Mouse (Mus musculus) megakaryocyte progenitor cell, adult 5-6 weeks (primary cell): ENCODE results near the gene Brip1. TPM values are rescaled to one million over a fixed set of nuclear protein-coding genes. Genes with fewer than 3 reads are reported as not detected.

Experiments
- ATAC-seq: replicated peaks from 2 replicates; pipeline ENCODE4 v1.8.0; 2016; ENCODE audit warnings: mild to moderate bottlenecking, moderate TSS enrichment, inconsistent platforms; ENCODE audit not compliant: poor library complexity
- total RNA-seq, 2 experiments: library from RNA; stranded (forward) in 1 of 2; stranded (reverse) in 1 of 2; fragments of 157-497, 149-512 nt in 1 of 2; fragments of 200-1000 nt in 1 of 2; gene quantifications; 2 replicates each; pipeline versions ENCODE4 v1.2.3 to v1.2.4; 2015 to 2017

Gene Brip1
- total RNA-seq, 2 experiments from 2014 or later: 25.7 to 27.1 TPM

GRCm38 (mm10) chr11:86117078-86117869 is 83.7 kb downstream of the Brip1 start:
- peak; percentile 84 for ATAC-seq

- ATAC-seq: no peak
Measured at GRCm38 (mm10) chr11:86115955-86116354, 85.0 kb downstream of the Brip1 start.

GRCm38 (mm10) chr11:86107276-86107675 is 93.7 kb downstream of the Brip1 start:
- ATAC-seq: no peak

- peak; percentile 46; the same call in 1 of the 2 replicates for ATAC-seq
Measured at GRCm38 (mm10) chr11:86106596-86106995, 94.4 kb downstream of the Brip1 start.

- no peak for ATAC-seq
Measured at GRCm38 (mm10) chr11:86101191-86101590, 99.8 kb downstream of the Brip1 start.

- no peak for ATAC-seq
Measured at GRCm38 (mm10) chr11:86099341-86099740, 101.7 kb downstream of the Brip1 start.

- ATAC-seq: 0 out of 2 replicates have a peak, but pooled peaks have one; percentile 20
Measured at GRCm38 (mm10) chr11:86088815-86089214, 112.2 kb downstream of the Brip1 start.

- no peak for ATAC-seq
Measured at GRCm38 (mm10) chr11:86084522-86084921, 116.5 kb downstream of the Brip1 start.

- ATAC-seq: no peak
Measured at GRCm38 (mm10) chr11:86078025-86078424, 123.0 kb downstream of the Brip1 start.

- no peak for ATAC-seq
Measured at GRCm38 (mm10) chr11:86076966-86077365, 124.0 kb downstream of the Brip1 start.

GRCm38 (mm10) chr11:86076403-86076802 is 124.6 kb downstream of the Brip1 start:
- ATAC-seq: no peak

- ATAC-seq: no peak
Measured at GRCm38 (mm10) chr11:86075371-86075770, 125.6 kb downstream of the Brip1 start.

- ATAC-seq: no peak
Measured at GRCm38 (mm10) chr11:86068651-86069050, 132.3 kb downstream of the Brip1 start.

- ATAC-seq: no peak
Measured at GRCm38 (mm10) chr11:86067154-86067553, 133.8 kb downstream of the Brip1 start.

- no peak for ATAC-seq
Measured at GRCm38 (mm10) chr11:86064881-86065280, 136.1 kb downstream of the Brip1 start.

GRCm38 (mm10) chr11:86061243-86061642 is 139.8 kb downstream of the Brip1 start:
- ATAC-seq: no peak

GRCm38 (mm10) chr11:86059123-86059522 is 141.9 kb downstream of the Brip1 start:
- no peak for ATAC-seq

- no peak for ATAC-seq
Measured at GRCm38 (mm10) chr11:86055806-86056205, 145.2 kb downstream of the Brip1 start.

GRCm38 (mm10) chr11:86051383-86051782 is 149.6 kb downstream of the Brip1 start:
- no peak for ATAC-seq

GRCm38 (mm10) chr11:86050430-86051280 is 150.3 kb downstream of the Brip1 start:
- ATAC-seq: no peak

GRCm38 (mm10) chr11:86039994-86040393 is 161.0 kb downstream of the Brip1 start:
- ATAC-seq: no peak

GRCm38 (mm10) chr11:86039355-86039754 is 161.6 kb downstream of the Brip1 start:
- no peak for ATAC-seq
